Mouse (Mus musculus) lung, postnatal 4 days (tissue): Measurements from ENCODE around the gene A630023A22Rik.

Experiments used
- DNase-seq, 2 experiments: peaks; one replicate each; pipeline ENCODE4 v3.0.0; 2021

A630023A22Rik gene

GRCm38 (mm10) chr14:34102601-34103000 lies at the start of gene A630023A22Rik:
A630023A22Rik (minus strand) TSS chr14:34102754.
- no peak for DNase-seq

- DNase-seq = peak; percentile 64 to 71
Measured at GRCm38 (mm10) chr14:34152342-34152741, 49.8 kb upstream of the A630023A22Rik start, which contains the start of gene Npy4r. Npy4r (minus strand) TSS chr14:34152489.

GRCm38 (mm10) chr14:34142915-34143314 lies 40.4 kb upstream of the A630023A22Rik start:
- DNase-seq = no peak

- no peak for DNase-seq
Measured at GRCm38 (mm10) chr14:34142316-34142715, 39.8 kb upstream of the A630023A22Rik start.

- no peak for DNase-seq
Measured at GRCm38 (mm10) chr14:34139671-34140664, 37.4 kb upstream of the A630023A22Rik start.

- DNase-seq = no peak
Measured at GRCm38 (mm10) chr14:34135391-34135790, 32.8 kb upstream of the A630023A22Rik start.

- no peak for DNase-seq
Measured at GRCm38 (mm10) chr14:34131216-34131615, 28.7 kb upstream of the A630023A22Rik start.

GRCm38 (mm10) chr14:34121691-34122090 lies 19.1 kb upstream of the A630023A22Rik start:
- no peak for DNase-seq

- no peak for DNase-seq
Measured at GRCm38 (mm10) chr14:34120923-34121351, 18.4 kb upstream of the A630023A22Rik start.

- no peak for DNase-seq
Measured at GRCm38 (mm10) chr14:34120016-34120910, 17.7 kb upstream of the A630023A22Rik start.

- no peak for DNase-seq
Measured at GRCm38 (mm10) chr14:34119046-34119723, 16.6 kb upstream of the A630023A22Rik start.

- no peak for DNase-seq
Measured at GRCm38 (mm10) chr14:34114311-34114710, 11.8 kb upstream of the A630023A22Rik start.

GRCm38 (mm10) chr14:34107594-34107993 lies 5.0 kb upstream of the A630023A22Rik start:
- no peak for DNase-seq

GRCm38 (mm10) chr14:34106389-34107062 lies 4.0 kb upstream of the A630023A22Rik start:
- DNase-seq = peak in 1 of 2 experiments; percentile 60

GRCm38 (mm10) chr14:34104892-34105291 lies 2.3 kb upstream of the A630023A22Rik start:
- DNase-seq = peak; percentile 74 to 82

GRCm38 (mm10) chr14:34103855-34104254 lies 1.3 kb upstream of the A630023A22Rik start:
- DNase-seq = no peak

GRCm38 (mm10) chr14:34096161-34096560 lies 6.4 kb downstream of the A630023A22Rik start:
- no peak for DNase-seq

- no peak for DNase-seq
Measured at GRCm38 (mm10) chr14:34092856-34093255, 9.7 kb downstream of the A630023A22Rik start.

- no peak for DNase-seq
Measured at GRCm38 (mm10) chr14:34091475-34091874, 11.1 kb downstream of the A630023A22Rik start.

- DNase-seq = no peak
Measured at GRCm38 (mm10) chr14:34089796-34090195, 12.8 kb downstream of the A630023A22Rik start.

GRCm38 (mm10) chr14:34087856-34088398 lies 14.6 kb downstream of the A630023A22Rik start:
- DNase-seq = no peak
